Mouse (Mus musculus) mature B cell (primary cell): ENCODE data around the gene Fcrla.

ENCODE experiments used
- in situ Hi-C: fragments of 300-500 bp; cut with MboI; formaldehyde crosslinking; loops from 2 replicates; pipeline ENCODE4 v1.14.3; 2019

Fcrla gene

DNA sequence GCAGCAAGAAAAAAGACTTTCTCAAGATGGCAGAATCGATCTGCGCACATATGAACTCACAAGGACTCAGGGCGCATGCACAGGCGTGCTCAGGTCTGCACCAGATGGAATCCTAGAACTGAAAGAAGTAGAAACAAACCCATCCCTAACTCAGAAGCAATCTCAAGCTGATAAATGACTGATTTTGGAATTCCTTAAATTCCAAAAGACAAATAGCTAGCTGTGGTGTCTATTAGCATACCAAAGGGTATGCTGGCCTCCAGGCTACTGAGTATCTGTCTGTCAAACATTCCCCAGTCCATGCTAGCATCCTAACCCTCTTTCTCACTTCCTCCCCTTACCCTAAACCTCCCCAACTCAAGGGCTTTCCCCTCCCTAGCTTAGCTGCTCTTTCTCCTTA, 38.1 kb downstream of the Fcrla start:
- in situ Hi-C loops = loop anchor here (25.0 kb wide), 1 partner anchor 1198 kb away; the partner anchor contains the start of genes Copa and Ncstn

DNA sequence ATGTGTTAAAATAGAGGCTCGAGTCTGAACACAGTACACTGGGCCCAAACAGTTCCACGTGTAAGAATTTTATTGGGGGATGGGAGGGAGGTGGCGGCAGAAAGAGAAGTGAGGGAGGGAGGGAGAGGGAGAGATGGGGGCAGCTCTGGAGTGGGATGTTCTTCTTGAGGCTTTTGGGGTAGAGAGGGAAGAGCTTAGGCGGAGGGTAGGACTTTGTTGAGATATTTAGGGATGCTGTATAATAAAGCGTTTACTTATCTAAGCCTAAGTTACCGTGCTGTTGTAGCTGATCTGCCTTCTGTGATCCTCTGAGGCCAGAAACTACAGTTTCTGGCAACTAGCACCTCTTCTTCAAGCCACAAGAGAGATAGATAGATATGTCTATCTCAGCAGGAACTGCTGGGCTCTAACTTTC, 41.3 kb downstream of the Fcrla start:
- in situ Hi-C loops = loop anchor here (25.0 kb wide), 1 partner anchor 1201 kb away; the partner anchor contains the start of genes Copa and Ncstn

DNA sequence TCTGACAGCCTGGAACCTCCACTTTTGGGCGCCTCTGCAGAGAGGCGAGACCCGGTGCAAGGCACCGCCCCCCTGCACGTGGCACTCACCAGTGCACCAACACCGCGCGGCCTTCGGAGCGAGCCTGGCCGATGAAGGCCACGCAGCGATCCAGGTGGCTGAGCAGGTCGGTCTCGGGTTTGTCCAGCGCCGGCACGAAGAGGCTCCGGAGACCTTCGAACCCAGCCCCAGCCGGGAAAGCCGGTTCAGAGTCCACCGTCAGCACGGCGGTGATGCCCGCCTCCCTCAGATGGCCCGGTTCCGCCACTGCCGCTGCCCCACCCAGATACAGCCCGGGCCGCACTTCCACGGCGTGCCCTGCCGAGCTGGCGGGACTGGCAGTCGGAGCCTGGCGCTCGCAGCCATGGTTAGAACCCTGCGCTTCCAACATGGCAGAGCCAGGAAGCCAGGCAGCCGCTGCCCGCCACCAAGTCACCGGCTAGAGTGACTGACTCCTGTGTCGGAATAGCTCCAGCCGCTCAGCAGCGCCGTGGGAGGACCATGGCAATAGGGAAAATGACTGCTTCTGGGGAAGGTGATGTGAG, 42.3 kb downstream of the Fcrla start, which contains the start of the genes Gm26620 and Dusp12:
Gm26620 (plus strand) TSS at position 88 of the 584 bp plus-strand sequence.
Dusp12 (minus strand) TSS at position 563 of the 584 bp plus-strand sequence.
- in situ Hi-C loops = loop anchor here (25.0 kb wide), 1 partner anchor 1202 kb away; the partner anchor contains the start of genes Copa and Ncstn

DNA sequence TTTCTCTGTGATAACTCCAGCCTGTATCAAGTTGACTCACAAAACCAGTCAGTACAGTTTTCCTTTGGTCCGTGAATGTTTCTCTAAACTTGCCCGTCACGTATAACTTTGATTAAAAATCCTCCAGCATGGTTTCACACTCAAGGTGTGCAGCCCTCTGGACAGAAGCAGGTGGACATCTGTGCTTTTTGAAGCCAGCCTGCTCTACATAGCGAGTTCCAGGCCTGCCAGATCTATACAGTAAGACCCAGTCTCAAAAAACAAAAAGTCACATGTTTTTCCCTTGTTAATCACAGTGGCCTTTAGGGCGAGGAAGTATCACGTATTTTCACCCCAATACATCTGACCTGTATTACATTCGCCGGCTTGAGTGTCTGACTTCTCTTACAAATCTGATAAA, 43.0 kb downstream of the Fcrla start:
- in situ Hi-C loops = loop anchor here (25.0 kb wide), 1 partner anchor 1203 kb away; the partner anchor contains the start of genes Copa and Ncstn

DNA sequence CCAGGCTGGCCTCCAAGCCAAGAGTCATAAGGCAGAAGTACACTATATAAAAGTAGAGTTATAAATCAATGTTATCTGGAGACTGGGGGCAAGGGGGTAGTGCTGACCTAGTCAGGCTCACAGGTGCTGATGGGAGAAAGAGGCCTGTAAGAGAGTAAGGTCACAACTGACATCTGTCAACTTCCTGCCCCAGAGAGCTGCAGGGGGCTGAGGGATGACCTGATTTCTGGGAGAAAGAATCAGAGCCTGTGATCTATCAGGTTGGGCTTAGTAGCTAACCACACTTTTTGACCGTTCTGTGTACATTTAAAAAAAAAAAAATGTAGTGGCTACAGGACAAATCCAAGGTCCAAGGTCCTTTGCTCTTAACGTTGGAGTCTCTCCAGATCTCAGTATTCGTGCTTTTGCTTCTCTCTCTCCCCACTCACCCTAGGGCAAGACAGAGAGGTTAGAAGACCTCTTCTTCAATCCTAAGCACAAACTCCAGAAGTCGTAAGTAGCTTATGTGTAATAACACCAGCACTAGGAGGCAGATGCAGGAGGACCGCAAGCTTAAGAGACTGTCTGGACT, 44.4 kb downstream of the Fcrla start:
- in situ Hi-C loops = loop anchor here (25.0 kb wide), 1 partner anchor 1204 kb away; the partner anchor contains the start of genes Copa and Ncstn

DNA sequence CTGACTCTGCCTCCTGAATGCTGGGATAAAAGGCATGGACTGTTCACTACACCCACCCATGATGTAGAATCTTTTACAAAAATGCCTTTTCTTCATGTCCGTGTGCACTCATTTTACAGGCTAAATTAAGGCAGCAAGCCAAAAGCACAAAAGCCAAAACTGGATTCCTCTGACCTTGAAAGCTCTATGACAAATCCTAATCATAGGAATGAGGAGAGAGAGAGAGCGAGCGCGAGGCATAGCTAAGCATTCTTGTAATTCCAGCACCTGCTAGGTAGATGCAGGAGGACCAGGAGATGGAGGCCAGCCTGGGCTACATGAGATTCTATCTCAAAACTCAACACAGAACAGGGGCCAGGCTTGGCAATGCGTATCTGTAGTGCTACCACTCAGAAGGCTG, 50.5 kb downstream of the Fcrla start:
- in situ Hi-C loops = loop anchor here (25.0 kb wide), 1 partner anchor 1210 kb away; the partner anchor contains the start of genes Copa and Ncstn

DNA sequence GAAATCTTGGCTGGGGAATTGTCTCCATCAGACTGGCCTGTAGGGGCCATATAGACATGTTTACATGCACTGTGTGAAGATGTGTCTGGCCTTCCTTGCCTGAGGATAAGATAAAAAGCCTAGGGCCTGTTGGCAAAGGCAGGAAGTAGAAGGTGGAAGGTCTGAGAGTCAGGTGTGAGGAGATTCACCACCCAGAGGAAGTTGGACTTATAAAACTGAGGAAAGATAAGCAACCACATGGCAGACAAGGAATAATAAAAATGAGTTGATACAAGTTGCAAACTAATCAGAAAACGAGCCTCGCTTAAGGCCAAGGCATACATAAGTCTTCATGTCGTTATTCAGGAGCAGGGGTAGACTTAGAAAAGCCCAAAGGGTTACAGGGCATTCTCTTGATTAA, 51.7 kb downstream of the Fcrla start:
- in situ Hi-C loops = loop anchor here (25.0 kb wide), 1 partner anchor 1212 kb away; the partner anchor contains the start of genes Copa and Ncstn

DNA sequence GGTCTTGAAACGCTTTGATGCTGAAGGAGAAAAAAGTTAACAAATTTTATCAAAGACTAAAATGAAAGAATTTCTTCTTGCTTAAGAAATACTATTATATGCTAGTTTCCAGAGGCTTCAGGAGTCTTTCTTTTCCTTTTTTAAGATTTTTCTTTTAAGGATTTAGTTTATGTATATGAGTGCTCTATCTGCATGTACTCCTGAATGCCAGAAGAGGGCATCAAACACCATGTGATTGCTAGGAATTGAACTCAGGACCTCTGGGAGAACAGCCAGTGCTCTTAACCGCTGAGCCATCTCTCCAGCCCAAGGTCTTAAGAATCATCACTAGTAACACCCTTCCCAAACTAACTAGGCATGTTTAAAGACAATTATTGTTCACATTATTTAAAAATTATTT, 55.4 kb downstream of the Fcrla start:
- in situ Hi-C loops = no loop called here

DNA sequence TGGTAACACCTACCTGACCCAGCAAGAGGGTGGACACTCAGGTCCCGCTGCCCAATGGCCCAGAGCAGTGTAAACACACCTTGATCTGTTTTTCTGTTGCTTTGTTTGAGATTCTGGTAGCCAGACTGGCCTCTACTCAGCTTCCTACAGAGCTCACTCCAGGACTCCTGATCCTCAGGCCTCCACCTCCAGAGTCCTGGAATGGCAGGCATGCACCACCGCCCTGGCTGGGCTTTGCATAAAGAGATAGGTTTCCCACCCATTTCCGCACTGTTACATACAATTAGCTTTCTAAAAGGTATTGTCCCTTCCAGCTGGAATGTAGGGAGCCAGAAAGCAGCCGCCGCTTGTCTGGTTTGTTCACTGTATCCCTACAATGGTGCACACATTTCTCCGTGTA, 56.0 kb downstream of the Fcrla start:
- in situ Hi-C loops = no loop called here

DNA sequence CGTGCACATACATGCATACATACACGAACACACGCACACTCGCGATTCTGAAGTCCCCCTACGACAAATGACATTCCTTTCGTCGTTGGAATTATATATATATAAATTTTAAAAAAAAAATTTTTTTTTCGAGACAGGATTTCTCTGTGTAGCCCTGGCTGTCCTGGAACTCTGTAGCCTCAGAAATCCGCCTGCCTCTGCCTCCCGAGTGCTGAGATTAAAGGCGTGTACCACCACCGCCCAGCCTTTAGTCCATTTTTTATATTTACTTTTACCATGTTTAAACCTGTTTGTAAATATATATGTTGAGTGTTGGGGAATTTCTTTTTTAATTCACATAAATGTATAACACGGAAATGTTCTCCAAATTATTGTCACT, 58.5 kb downstream of the Fcrla start:
- in situ Hi-C loops = no loop called here

DNA sequence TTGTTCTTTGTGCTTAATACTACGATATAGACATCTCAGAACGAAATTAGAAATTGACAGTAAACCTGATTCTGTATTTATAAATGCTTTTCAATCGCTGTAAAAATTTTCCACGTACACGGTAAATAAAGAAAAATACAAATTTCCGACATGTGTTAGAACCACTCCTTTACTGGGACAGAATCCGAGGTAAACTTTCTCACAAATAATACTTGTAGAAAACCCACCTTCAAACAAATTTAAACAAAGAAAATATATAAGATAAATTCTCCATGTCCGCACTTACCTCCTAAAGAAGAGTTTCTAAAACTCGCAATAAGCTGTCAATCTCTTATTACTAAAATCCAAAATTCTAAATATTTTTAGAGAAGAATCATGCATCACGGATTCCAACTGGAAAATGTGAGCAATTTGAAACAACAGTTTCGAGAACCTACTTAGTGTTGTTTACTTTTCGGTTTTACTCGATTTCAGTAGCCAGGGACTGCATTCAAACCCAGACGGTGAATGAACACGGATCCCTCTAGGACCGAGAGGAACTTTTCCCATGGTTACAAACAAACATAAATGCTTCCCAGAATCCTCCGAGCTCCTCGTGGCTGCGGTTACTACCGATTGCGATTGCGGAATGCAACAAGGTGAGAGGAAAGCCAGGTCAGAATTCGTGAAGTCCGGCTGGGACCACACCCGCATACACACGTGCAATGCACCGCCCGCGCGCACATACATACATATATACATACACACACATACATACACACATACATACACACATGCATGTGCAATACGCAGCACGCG, 59.1 kb downstream of the Fcrla start:
- in situ Hi-C loops = no loop called here

DNA sequence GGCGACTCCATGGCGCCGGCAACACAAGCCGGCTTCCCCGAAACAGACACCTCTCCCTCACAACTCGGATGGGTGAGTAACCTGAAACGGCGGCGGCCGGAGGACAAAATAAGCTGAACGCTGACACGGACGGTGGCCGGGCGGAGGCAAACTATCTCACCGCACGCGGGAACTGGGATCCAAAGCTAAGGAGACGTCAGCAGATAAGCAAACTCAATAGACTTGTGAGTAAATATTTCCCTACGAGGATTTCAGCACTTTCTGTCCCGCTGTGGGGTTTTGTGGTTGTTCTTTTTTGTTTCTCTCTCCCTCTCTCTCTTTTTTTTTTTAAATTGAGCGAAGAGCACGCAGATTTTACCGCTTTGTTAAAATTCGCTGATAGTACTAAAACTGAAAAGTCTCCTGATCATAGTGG, 59.7 kb downstream of the Fcrla start, which contains the start of gene Atf6:
Atf6 (minus strand) TSS at position 81 of the 415 bp plus-strand sequence.
- in situ Hi-C loops = no loop called here
